Mouse (Mus musculus): ENCODE measurements around the gene Exoc7. TPM values are rescaled to one million over a fixed set of nuclear protein-coding genes. Genes with fewer than 3 reads are reported as not detected.
"Not testable (repeated sequence)": the region's sequence is repeated elsewhere in the genome, so short reads cannot be mapped to it uniquely, and the experiment has no call there.

The Exoc7 gene
- polyA plus RNA-seq, 1 experiment from 2014 or later = 64.8 TPM

GRCm38 (mm10) chr11:116283982-116284381 lies 23.1 kb downstream of the Exoc7 start:
- WGBS = 52% methylated on average over 6 of the region's 6 CpGs
- Histone ChIP-seq H3K9me3 (replicated peaks) (no peaks in the 10 kb centered on the region), H3K27me3 (ENCODE audit: low read depth, poor library complexity, severe bottlenecking) (peaks cover 68% of the 10 kb centered on the region), H3K4me3 (no peak overlapping the region), H3K36me3 (peaks cover 20% of the 10 kb centered on the region), H3K4me1 (peaks cover 35% of the 10 kb centered on the region), H3K27ac (no peak overlapping the region)
- no peak for DNase-seq (ENCODE audit: low spot score)

- H3K27me3 ChIP-seq (ENCODE audit: low read depth, poor library complexity, severe bottlenecking) = peaks cover 68% of the 10 kb centered on the region
- peaks cover 10% of the 10 kb centered on the region for H3K36me3 ChIP-seq
- peaks cover 34% of the 10 kb centered on the region for H3K4me1 ChIP-seq
- H3K4me3 ChIP-seq = no peak overlapping the region; the same call in 1 of the 2 replicates
- peak; percentile 50 for DNase-seq (ENCODE audit: low spot score)
- 11% methylated on average over 48 of the region's 48 CpGs for WGBS
- H3K27ac ChIP-seq = no peak overlapping the region
- no peaks in the 10 kb centered on the region for H3K9me3 ChIP-seq (replicated peaks)
Observed at GRCm38 (mm10) chr11:116282912-116283521, 24.0 kb downstream of the Exoc7 start.

- Histone ChIP-seq H3K36me3 (peaks cover under 1% of the 10 kb centered on the region), H3K27me3 (ENCODE audit: low read depth, poor library complexity, severe bottlenecking) (peaks cover 68% of the 10 kb centered on the region), H3K4me3 (no peak overlapping the region), H3K9me3 (replicated peaks) (no peaks in the 10 kb centered on the region), H3K27ac (no peak overlapping the region), H3K4me1 (peaks cover 33% of the 10 kb centered on the region)
- WGBS = 2% methylated on average over 11 of the region's 11 CpGs
- peak; percentile 65 for DNase-seq (ENCODE audit: low spot score)
Observed at GRCm38 (mm10) chr11:116282089-116282488, 24.9 kb downstream of the Exoc7 start.

- peak overlapping the region; percentile 32; the same call in 1 of the 2 replicates for H3K27ac ChIP-seq
- peak; percentile 41 for DNase-seq (ENCODE audit: low spot score)
- H3K36me3 ChIP-seq = no peaks in the 10 kb centered on the region
- no peaks in the 10 kb centered on the region for H3K9me3 ChIP-seq (replicated peaks)
- H3K4me1 ChIP-seq = peaks cover 33% of the 10 kb centered on the region
- H3K27me3 ChIP-seq (ENCODE audit: low read depth, poor library complexity, severe bottlenecking) = peaks cover 68% of the 10 kb centered on the region
- H3K4me3 ChIP-seq = peak overlapping the region; percentile 42
- WGBS = 3% methylated on average over 18 of the region's 18 CpGs
Observed at GRCm38 (mm10) chr11:116281671-116282070, 25.4 kb downstream of the Exoc7 start.

GRCm38 (mm10) chr11:116280751-116281663 lies 26.0 kb downstream of the Exoc7 start, which contains the start of gene Galr2:
Gene Galr2 (plus strand): TSS chr11:116280939.
- DNase-seq (ENCODE audit: low spot score) = peak; percentile 60
- no peaks in the 10 kb centered on the region for H3K36me3 ChIP-seq
- peaks cover 33% of the 10 kb centered on the region for H3K4me1 ChIP-seq
- no peaks in the 10 kb centered on the region for H3K9me3 ChIP-seq (replicated peaks)
- H3K4me3 ChIP-seq = peak within 1 kb of the TSS; percentile 42
- peak within 1 kb of the TSS; percentile 32; the same call in 1 of the 2 replicates for H3K27ac ChIP-seq
- peaks cover 65% of the 10 kb centered on the region for H3K27me3 ChIP-seq (ENCODE audit: low read depth, poor library complexity, severe bottlenecking)
- WGBS = 8% methylated on average over 48 of the region's 48 CpGs

GRCm38 (mm10) chr11:116277184-116277583 lies 29.8 kb downstream of the Exoc7 start:
- peaks cover 34% of the 10 kb centered on the region for H3K4me1 ChIP-seq
- H3K27ac ChIP-seq; H3K36me3 ChIP-seq; H3K9me3 ChIP-seq (replicated peaks); H3K4me3 ChIP-seq; DNase-seq (ENCODE audit: low spot score): not testable (repeated sequence)
- 95% methylated on average over 1 of the region's 1 CpGs for WGBS
- H3K27me3 ChIP-seq (ENCODE audit: low read depth, poor library complexity, severe bottlenecking) = peaks cover 27% of the 10 kb centered on the region

- Histone ChIP-seq H3K36me3 (peaks cover 35% of the 10 kb centered on the region), H3K9me3 (replicated peaks) (no peaks in the 10 kb centered on the region), H3K27ac (peak within 1 kb of the TSS; percentile 88), H3K27me3 (ENCODE audit: low read depth, poor library complexity, severe bottlenecking) (no peaks in the 10 kb centered on the region), H3K4me1 (peaks cover 25% of the 10 kb centered on the region), H3K4me3 (peak within 1 kb of the TSS; percentile 89)
- peak; percentile 91 for DNase-seq (ENCODE audit: low spot score)
- 6% methylated on average over 32 of the region's 32 CpGs for WGBS
Observed at GRCm38 (mm10) chr11:116274045-116274666, 32.9 kb downstream of the Exoc7 start, which contains the start of gene Srp68. Gene Srp68 (minus strand): TSS chr11:116274217.

- Histone ChIP-seq H3K9me3 (replicated peaks) (no peaks in the 10 kb centered on the region), H3K36me3 (peaks cover 40% of the 10 kb centered on the region), H3K4me1 (peaks cover 25% of the 10 kb centered on the region), H3K27ac (peak overlapping the region; percentile 88), H3K27me3 (ENCODE audit: low read depth, poor library complexity, severe bottlenecking) (no peaks in the 10 kb centered on the region), H3K4me3 (peak overlapping the region; percentile 89)
- no peak for DNase-seq (ENCODE audit: low spot score)
- WGBS = under 1% methylated on average over 39 of the region's 39 CpGs
Observed at GRCm38 (mm10) chr11:116273469-116274044, 33.5 kb downstream of the Exoc7 start.

- Histone ChIP-seq H3K9me3 (replicated peaks) (no peaks in the 10 kb centered on the region), H3K4me3 (peak overlapping the region; percentile 89), H3K4me1 (peaks cover 25% of the 10 kb centered on the region), H3K27ac (peak overlapping the region; percentile 88; the same call in 1 of the 2 replicates), H3K27me3 (ENCODE audit: low read depth, poor library complexity, severe bottlenecking) (no peaks in the 10 kb centered on the region), H3K36me3 (peaks cover 48% of the 10 kb centered on the region)
- no peak for DNase-seq (ENCODE audit: low spot score)
- WGBS = 60% methylated on average over 12 of the region's 12 CpGs
Observed at GRCm38 (mm10) chr11:116272589-116273468, 34.2 kb downstream of the Exoc7 start.

GRCm38 (mm10) chr11:116269560-116269959 lies 37.5 kb downstream of the Exoc7 start:
- 95% methylated on average over 8 of the region's 8 CpGs for WGBS
- H3K9me3 ChIP-seq (replicated peaks) = no peaks in the 10 kb centered on the region
- peaks cover 80% of the 10 kb centered on the region for H3K36me3 ChIP-seq
- no peak for DNase-seq (ENCODE audit: low spot score)
- peaks cover 22% of the 10 kb centered on the region for H3K4me1 ChIP-seq
- no peak overlapping the region for H3K4me3 ChIP-seq
- H3K27ac ChIP-seq = no peak overlapping the region
- no peaks in the 10 kb centered on the region for H3K27me3 ChIP-seq (ENCODE audit: low read depth, poor library complexity, severe bottlenecking)

GRCm38 (mm10) chr11:116268313-116268712 lies 38.7 kb downstream of the Exoc7 start:
- Histone ChIP-seq H3K4me3 (no peak overlapping the region), H3K27ac (no peak overlapping the region), H3K4me1 (peaks cover 15% of the 10 kb centered on the region), H3K9me3 (replicated peaks) (no peaks in the 10 kb centered on the region), H3K36me3 (peaks cover 93% of the 10 kb centered on the region), H3K27me3 (ENCODE audit: low read depth, poor library complexity, severe bottlenecking) (no peaks in the 10 kb centered on the region)
- DNase-seq (ENCODE audit: low spot score) = no peak
- 93% methylated on average over 6 of the region's 6 CpGs for WGBS

GRCm38 (mm10) chr11:116267637-116268036 lies 39.4 kb downstream of the Exoc7 start:
- no peak for DNase-seq (ENCODE audit: low spot score)
- 87% methylated on average over 8 of the region's 8 CpGs for WGBS
- no peak overlapping the region for H3K27ac ChIP-seq
- peaks cover 9% of the 10 kb centered on the region for H3K4me1 ChIP-seq
- peaks cover 99% of the 10 kb centered on the region for H3K36me3 ChIP-seq
- no peaks in the 10 kb centered on the region for H3K27me3 ChIP-seq (ENCODE audit: low read depth, poor library complexity, severe bottlenecking)
- no peaks in the 10 kb centered on the region for H3K9me3 ChIP-seq (replicated peaks)
- H3K4me3 ChIP-seq = no peak overlapping the region
